Mouse (Mus musculus) limb, embryonic 10.5 days (tissue): ENCODE measurements around the gene Nfs1. TPM values are rescaled to one million over a fixed set of nuclear protein-coding genes. Genes with fewer than 3 reads are reported as not detected.
"Not testable (repeated sequence)": the region's sequence is repeated elsewhere in the genome, so short reads cannot be mapped to it uniquely, and the experiment has no call there.

ENCODE experiments used
- DNase-seq: peaks from one replicate; pipeline ENCODE4 v3.0.0-alpha.2; 2017; ENCODE audit warnings: low spot score
- H3K27ac ChIP-seq: fragments of 300-500 bp; sonication (generic); 2 replicates; pipeline ENCODE4 v1.5.1; 2016; ENCODE audit warnings: mild to moderate bottlenecking
- H3K27me3 ChIP-seq: fragments of 300-500 bp; sonication (generic); 2 replicates; pipeline ENCODE4 v1.6.1; 2016; ENCODE audit warnings: low read depth, mild to moderate bottlenecking; ENCODE audit not compliant: poor library complexity, severe bottlenecking
- H3K36me3 ChIP-seq: fragments of 300-500 bp; sonication (generic); 2 replicates; pipeline ENCODE4 v1.6.1; 2016; ENCODE audit warnings: mild to moderate bottlenecking, moderate library complexity
- H3K4me1 ChIP-seq: fragments of 300-500 bp; sonication (generic); 2 replicates; pipeline ENCODE4 v1.6.1; 2016
- H3K4me3 ChIP-seq: fragments of 300-500 bp; sonication (generic); 2 replicates; pipeline ENCODE4 v1.5.1; 2016; ENCODE audit warnings: mild to moderate bottlenecking, moderate library complexity
- H3K9me3 ChIP-seq: fragments of 300-500 bp; sonication (generic); replicated peaks from 2 replicates; pipeline ENCODE4 v1.6.1; 2016; ENCODE audit warnings: mild to moderate bottlenecking
- WGBS: fragments of 180-500 bp; shearing (Covaris S2); methylation state at CpG from one replicate; pipeline ENCODE4 v1.1.7; 2016; 5-methylcytosine and 5-hydroxymethylcytosine counted together
- polyA plus RNA-seq: library from polyadenylated mRNA; unstranded; fragments of >200 nt; fragmentation: Nextera tagmentation; extraction: Ambion mirVana; gene quantifications from 2 replicates; pipeline ENCODE4 v1.2.1, GENCODE M21; 2016

Nfs1 gene
- 38.2 and 43.2 TPM in 2 replicates for polyA plus RNA-seq

DNA sequence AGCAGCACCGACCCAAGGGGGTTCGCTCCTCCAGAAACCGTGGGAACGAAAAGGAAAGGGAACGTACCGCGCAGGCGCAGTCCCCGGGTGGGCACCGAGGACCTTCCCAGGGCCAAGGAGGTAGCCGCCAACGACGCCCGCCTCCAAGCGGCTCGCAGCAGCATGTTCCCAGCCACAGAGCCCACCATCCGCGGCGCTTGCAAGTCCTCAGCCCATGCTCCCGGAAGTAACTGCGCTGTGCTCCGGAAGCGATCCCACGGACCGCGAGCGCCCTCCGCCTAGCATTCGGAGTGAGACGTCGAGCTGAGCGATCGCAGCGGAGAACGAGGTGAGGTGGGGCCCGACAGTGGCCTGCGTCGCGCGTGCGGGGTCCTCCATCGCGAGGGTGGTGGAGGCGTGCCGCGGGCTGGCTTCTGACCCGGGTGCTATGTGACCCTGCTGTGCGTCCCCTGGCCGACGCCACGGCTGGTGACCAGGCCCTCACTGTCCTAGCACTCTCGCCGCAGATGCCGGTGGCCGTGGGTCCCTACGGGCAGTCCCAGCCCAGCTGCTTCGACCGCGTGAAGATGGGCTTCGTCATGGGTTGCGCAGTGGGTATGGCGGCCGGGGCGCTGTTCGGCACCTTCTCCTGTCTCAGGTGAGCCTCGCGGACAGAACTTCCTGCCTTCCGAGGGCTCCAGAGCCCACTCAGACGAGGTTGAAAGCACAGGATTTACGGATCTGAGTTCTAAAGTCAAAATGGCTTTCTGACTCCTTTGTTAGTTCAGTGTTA is at the start of gene Nfs1, which contains the start of gene Romo1:
Gene Nfs1, minus strand, starts transcription at position 234 of the 772 bp plus-strand sequence.
Gene Romo1, plus strand, starts transcription at position 87 of the 772 bp plus-strand sequence.
- DNase-seq: peak; percentile 98
- peaks cover 46% of the 10 kb centered on the region for H3K36me3 ChIP-seq
- under 1% methylated on average over 70 of the region's 70 CpGs for WGBS
- H3K27ac ChIP-seq: peak within 1 kb of the TSS; percentile 93
- H3K9me3 ChIP-seq: no peaks in the 10 kb centered on the region
- H3K4me1 ChIP-seq: peaks cover 10% of the 10 kb centered on the region
- no peaks in the 10 kb centered on the region for H3K27me3 ChIP-seq
- H3K4me3 ChIP-seq: peak within 1 kb of the TSS; percentile 81

DNA sequence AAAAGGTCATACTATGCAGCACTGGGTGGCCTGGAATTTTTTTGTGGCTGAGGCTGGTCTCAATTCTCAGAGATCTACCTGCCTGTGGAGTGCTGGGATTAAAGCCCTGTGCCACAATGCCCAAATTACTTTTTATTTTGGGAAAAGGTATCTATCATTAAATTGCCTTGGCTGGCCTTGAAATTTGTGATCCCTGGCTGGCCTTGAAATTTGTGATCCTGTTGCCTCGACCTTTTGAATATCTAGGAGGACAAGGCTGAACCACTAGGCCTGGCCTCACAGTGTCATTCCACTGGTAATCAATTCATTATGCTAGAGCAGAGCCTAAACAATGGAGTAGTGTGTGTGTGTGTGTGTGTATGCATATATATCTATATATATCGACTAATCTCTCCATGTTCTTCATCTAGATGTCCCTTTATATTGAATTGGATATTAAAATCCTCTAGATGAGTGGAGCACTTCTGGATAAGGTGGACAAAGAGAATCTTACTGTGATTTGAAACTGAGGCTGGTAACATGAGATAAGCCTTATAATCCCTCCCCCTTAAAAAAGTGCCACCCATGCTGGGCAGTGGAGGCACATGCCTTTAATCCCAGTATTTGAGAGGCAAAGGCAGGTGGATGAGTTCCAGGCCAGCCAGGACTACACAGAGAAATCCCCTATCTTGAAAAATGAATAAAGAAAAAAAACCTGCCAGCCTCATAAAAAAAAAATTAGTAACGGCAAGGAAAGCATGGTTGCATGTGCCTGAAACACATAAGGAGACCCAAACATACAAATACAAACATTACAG is 49.3 kb upstream of the Nfs1 start:
- WGBS: 84% methylated on average over 3 of the region's 3 CpGs

DNA sequence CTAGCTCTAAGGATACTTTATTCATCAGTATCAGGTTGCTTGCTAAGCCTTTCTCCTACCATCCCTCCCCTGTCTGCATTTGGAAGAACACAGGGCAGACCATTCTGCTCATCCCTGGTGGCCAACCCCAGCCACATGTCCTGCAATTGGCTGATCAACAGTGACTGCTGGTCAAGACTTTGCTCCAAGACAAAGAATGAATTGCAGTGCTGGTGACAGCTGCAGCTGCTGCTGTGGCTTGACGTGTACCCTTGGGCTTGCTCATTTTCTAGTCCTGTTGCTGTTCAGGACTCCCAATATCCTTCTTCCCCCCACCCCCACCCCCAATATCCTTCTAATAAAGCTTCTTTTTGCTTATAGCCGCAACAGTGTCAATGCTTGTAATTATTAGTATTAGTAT is 48.1 kb upstream of the Nfs1 start:
- Histone ChIP-seq H3K27me3 (no peaks in the 10 kb centered on the region), H3K4me1 (peaks cover 10% of the 10 kb centered on the region), H3K4me3 (no peak overlapping the region), H3K27ac (no peak overlapping the region), H3K36me3 (no peaks in the 10 kb centered on the region), H3K9me3 (no peaks in the 10 kb centered on the region)
- DNase-seq: no peak
- 78% methylated on average over 2 of the region's 2 CpGs for WGBS

More for the DNA sequence above, 49.3 kb upstream of the Nfs1 start:
- Histone ChIP-seq H3K36me3 (no peaks in the 10 kb centered on the region), H3K4me3 (no peak overlapping the region), H3K27ac (no peak overlapping the region), H3K27me3 (no peaks in the 10 kb centered on the region), H3K9me3 (no peaks in the 10 kb centered on the region), H3K4me1 (peaks cover 20% of the 10 kb centered on the region)
- DNase-seq: no peak

DNA sequence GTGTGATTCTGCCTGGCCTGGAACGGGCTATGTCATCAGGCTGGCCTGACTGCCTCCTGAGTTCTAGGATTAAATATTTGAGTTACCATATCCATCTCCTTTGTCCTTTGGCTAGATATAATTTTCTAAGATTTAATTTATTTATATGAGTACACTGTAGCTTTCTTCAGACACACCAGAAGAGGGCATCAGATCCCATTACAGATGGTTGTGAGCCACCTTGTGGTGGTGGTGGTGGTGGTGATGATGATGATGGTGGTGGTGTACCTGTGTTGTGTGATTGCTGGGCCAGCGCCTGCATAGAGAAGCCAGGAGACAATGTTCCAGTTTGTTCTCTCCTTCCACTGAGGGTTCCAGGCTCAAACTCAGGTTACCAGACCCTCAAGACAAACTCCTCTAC is 47.6 kb upstream of the Nfs1 start:
- Histone ChIP-seq H3K27me3 (no peaks in the 10 kb centered on the region), H3K4me3 (no peak overlapping the region), H3K36me3 (no peaks in the 10 kb centered on the region), H3K9me3 (no peaks in the 10 kb centered on the region), H3K4me1 (peaks cover 7% of the 10 kb centered on the region), H3K27ac (no peak overlapping the region)
- no peak for DNase-seq
- 99% methylated on average over 2 of the region's 2 CpGs for WGBS

DNA sequence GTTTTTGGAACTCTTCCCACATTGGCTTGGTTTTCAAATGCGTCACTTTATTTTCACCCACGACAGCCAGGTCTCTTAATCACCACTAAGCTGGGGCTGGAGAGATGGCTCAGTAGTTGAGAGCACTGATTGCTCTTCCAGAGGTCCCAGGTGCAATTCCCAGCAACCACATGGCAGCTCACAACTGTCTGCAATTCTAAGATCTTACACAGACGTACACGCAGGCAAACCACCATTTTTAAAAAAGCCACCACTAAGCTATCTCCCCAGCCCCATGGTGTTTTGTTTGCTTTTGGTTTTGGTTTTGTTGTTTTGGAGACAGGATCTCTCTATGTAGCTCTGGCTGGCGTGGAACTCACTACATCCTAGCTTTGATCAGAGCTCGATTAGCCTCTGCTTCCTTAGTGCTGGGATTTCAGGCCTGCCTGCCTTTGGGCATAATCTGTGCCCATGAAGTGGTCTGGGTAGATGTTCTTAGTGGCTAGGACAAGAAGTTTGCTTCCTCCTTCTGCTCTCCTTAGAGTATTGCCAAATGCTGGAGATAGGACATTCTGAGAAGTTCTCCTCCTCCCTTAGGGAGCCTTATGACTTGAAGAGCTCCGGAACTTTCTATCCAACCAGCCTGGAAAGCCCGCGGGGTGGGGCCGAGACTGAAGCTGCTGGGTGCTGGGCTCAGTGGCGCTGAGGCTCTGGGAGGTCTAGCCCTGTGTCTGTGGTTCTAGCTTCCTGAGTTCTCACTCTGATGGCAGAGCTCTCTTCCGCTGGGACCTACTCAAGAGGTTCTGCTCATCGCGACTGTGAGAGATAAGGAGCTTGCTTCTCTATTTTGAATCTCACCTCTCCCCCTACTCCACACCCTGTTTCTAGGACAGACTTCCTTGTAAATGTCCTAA is 46.3 kb upstream of the Nfs1 start:
- Histone ChIP-seq H3K4me3 (no peak overlapping the region), H3K9me3 (no peaks in the 10 kb centered on the region), H3K27me3 (no peaks in the 10 kb centered on the region), H3K36me3 (no peaks in the 10 kb centered on the region), H3K27ac (no peak overlapping the region), H3K4me1 (no peaks in the 10 kb centered on the region)
- 84% methylated on average over 14 of the region's 14 CpGs for WGBS
- DNase-seq: no peak

DNA sequence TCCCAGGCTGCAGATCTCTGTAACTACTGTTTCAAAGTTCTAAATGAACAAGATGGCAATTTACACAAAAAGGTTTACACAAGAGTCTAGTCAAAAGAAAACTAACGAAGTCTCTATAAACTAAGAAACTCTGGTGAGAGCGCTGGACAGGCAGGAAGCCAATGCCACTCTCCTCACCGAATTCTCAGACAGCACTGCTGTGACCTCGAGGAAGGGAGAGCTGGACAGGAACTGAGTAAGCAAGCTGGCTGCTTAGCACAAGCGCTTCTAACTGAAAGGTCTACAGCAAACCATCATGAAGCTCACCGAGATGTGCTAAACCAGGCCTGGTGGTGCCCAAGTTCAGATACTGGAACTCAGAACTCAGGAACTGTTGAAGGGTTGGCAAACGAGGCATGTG is 45.3 kb upstream of the Nfs1 start:
- not testable (repeated sequence) for H3K4me1 ChIP-seq, H3K27me3 ChIP-seq, H3K9me3 ChIP-seq, H3K36me3 ChIP-seq, DNase-seq, H3K27ac ChIP-seq, H3K4me3 ChIP-seq
- 88% methylated on average over 7 of the region's 7 CpGs for WGBS

DNA sequence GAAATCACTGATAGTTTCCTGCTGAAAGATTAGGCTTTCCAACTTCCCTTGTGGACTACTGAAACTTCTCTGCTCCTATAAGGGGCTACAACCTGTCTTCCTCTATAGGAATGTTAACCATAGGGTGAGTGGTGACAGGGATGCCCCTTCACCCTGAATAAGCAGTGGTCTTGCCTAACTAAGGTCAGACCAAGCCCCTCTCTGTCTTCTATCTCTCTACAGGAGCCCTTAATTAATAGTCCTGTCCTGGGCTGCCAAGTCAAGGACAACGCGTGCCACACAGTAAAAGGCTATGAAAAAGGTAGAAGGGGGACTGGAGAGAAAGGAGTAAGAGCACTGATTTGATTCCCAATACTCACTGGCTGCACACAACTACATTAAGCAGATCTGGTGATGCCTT is 37.6 kb upstream of the Nfs1 start:
- H3K27ac ChIP-seq: no peak overlapping the region

DNA sequence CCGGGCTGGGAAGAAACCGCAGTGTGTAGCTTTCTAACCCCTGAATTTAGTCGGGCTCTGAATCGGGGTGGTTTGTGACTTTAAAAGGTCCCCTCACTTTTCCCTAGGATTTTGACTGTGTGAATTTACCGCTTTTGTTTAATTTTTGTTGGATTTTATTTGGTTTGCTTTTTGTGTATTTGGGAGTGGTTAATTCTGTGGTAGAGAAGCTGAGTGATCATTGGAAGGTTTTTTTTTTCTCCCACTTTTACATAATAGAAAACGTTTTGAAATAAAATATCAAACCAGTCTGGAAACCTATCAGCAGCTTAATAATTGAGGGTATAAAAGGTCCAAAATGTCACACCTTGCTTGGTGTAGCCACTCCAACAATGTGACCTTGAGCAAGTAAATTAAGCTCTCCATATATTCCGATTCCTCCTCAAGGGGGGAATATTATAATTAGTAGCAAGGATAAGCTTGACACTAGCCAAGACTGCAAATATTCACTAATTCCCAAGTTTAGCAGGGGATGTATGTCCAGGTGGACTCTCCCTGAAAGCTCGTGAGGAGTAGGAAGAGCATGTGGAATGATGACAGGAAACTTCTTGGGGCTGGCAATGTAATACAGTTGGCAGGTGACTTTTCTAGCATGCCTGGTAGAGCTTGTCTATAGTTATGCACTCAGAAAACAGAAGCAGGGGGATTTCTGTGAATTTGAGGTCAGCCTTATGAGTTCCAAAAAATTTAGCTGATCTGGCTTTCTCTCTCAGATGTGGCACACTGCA is 37.0 kb upstream of the Nfs1 start:
- Histone ChIP-seq H3K27ac (peak overlapping the region; percentile 100), H3K9me3 (no peaks in the 10 kb centered on the region), H3K36me3 (peaks cover 34% of the 10 kb centered on the region), H3K4me1 (peaks cover 20% of the 10 kb centered on the region), H3K27me3 (no peaks in the 10 kb centered on the region), H3K4me3 (peak overlapping the region; percentile 90)
- 21% methylated on average over 8 of the region's 8 CpGs for WGBS
- DNase-seq: no peak

More for the DNA sequence above, 37.6 kb upstream of the Nfs1 start:
- Histone ChIP-seq H3K36me3 (peaks cover 28% of the 10 kb centered on the region), H3K4me3 (no peak overlapping the region), H3K9me3 (no peaks in the 10 kb centered on the region), H3K4me1 (peaks cover 20% of the 10 kb centered on the region), H3K27me3 (no peaks in the 10 kb centered on the region)
- 86% methylated on average over 2 of the region's 2 CpGs for WGBS
- no peak for DNase-seq

DNA sequence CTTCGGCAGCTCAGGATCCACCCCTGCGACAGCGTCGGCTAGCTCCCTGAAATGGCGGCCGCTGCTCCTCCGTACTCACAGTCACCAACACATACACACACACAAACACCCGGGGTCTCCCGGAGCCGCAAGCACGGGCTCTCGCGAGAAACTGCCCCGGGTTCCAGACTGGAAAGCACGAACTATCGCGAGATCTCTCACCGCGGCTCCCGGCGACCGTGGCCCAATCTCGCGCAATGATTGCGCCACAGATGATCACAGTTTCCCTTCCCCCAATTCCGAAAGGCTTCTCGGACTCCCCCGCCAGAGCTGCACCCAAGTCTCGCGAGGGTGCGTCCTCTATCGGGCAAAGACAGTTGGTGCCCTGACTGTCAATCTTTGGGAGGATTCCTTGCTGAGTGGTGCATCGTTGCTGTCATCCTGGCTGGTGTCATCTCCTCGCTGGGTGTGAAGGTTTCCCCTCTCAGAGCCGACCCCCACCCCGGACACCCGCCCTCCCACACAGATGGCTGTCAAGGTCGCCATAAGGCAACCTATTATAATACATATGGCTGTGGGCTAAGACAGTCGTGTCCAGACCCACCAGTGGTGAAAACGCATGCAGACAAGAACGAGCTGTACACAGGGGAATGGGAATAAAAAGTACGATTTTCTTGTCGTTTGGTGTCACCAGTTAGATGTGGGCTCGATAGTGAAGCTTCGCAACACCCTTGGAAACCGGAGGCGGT is 36.3 kb upstream of the Nfs1 start, which contains the start of gene Rbm39:
Gene Rbm39, minus strand, starts transcription at position 145 of the 728 bp plus-strand sequence.
- H3K27me3 ChIP-seq: no peaks in the 10 kb centered on the region

DNA sequence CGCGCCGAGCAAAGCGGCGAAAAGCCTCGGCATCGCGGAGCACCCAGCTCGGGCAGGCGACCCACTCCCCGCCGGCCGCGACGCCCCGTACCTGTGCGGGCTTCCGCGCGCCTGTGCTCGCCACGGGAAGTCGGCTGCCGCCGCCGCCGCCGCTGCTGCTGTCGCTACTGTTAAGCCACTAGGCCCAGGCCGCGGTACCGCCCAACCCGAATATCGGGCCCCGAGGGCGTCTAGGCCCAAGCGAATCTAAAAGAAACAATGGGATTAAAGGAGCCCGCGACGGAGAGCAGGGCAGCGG is 35.8 kb upstream of the Nfs1 start:
- H3K9me3 ChIP-seq: no peaks in the 10 kb centered on the region
- peak overlapping the region; percentile 90 for H3K4me3 ChIP-seq
- no peaks in the 10 kb centered on the region for H3K27me3 ChIP-seq
- peak overlapping the region; percentile 100 for H3K27ac ChIP-seq
- peaks cover 46% of the 10 kb centered on the region for H3K36me3 ChIP-seq
- DNase-seq: no peak
- H3K4me1 ChIP-seq: peaks cover 20% of the 10 kb centered on the region
- under 1% methylated on average over 39 of the region's 41 CpGs for WGBS

More for the DNA sequence above, 36.3 kb upstream of the Nfs1 start, which contains the start of gene Rbm39:
- peak; percentile 100 for DNase-seq
- H3K4me1 ChIP-seq: peaks cover 20% of the 10 kb centered on the region
- H3K4me3 ChIP-seq: peak within 1 kb of the TSS; percentile 90
- no peaks in the 10 kb centered on the region for H3K9me3 ChIP-seq
- peak within 1 kb of the TSS; percentile 100 for H3K27ac ChIP-seq
- peaks cover 41% of the 10 kb centered on the region for H3K36me3 ChIP-seq
- WGBS: under 1% methylated on average over 47 of the region's 47 CpGs

DNA sequence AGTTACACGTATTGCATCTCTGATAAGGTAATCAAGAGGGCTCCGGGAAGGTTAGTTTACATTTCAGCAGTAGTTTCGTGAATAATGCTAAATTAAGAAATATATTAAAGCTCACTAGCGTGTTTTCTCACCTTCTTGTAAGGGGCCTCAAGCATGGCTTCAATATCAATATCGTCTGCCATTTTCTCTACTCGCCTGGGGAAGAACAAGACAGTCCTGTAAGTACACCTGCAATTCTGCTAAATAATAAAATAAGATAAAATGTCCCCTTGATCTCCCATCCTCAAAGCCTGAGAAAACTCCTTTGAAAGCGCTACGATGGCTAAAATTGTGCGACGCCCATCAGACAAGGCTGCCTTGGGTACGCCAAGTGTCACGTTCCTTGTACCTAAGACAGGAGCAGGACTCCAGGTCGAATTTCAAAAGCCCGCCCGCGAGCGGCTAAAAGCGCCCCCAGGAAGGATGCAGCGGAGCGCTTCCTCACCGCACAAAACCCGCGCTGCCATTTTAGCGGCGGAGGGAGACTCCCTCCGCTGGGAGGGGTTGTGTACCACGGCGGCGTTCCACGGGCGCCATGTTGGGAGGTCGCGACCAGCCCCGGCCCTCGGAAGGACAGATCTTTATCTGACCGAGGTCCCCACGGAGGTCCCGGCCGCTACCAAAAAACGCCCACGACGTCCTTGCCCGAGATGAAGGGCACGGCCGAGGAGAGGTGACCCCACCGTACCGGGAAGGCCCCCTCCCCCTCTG is 35.2 kb upstream of the Nfs1 start:
- DNase-seq: peak; percentile 88
- Histone ChIP-seq H3K4me1 (peaks cover 20% of the 10 kb centered on the region), H3K27me3 (no peaks in the 10 kb centered on the region), H3K36me3 (peaks cover 51% of the 10 kb centered on the region), H3K27ac (peak overlapping the region; percentile 100), H3K4me3 (peak overlapping the region; percentile 90), H3K9me3 (no peaks in the 10 kb centered on the region)
- 1% methylated on average over 47 of the region's 47 CpGs for WGBS
